Mouse (Mus musculus) forebrain, embryonic 10.5 days (tissue): ENCODE data around the gene Gtf2i. TPM values are rescaled to one million over a fixed set of nuclear protein-coding genes. Genes with fewer than 3 reads are reported as not detected.

Source experiments
- DNase-seq: peaks from one replicate; pipeline ENCODE4 v3.0.0-alpha.2; 2017; ENCODE audit warnings: low spot score; ENCODE audit errors: extremely low spot score
- H3K27ac ChIP-seq: fragments of 300-500 bp; sonication (generic); 2 replicates; pipeline ENCODE4 v1.5.1; 2016; ENCODE audit warnings: mild to moderate bottlenecking
- H3K27me3 ChIP-seq: fragments of 300-500 bp; sonication (generic); 2 replicates; pipeline ENCODE4 v1.6.1; 2016; ENCODE audit warnings: mild to moderate bottlenecking; ENCODE audit not compliant: poor library complexity, severe bottlenecking
- H3K36me3 ChIP-seq: fragments of 300-500 bp; sonication (generic); replicated peaks from 2 replicates; pipeline ENCODE4 v1.6.1; 2016; ENCODE audit warnings: mild to moderate bottlenecking, moderate library complexity
- H3K4me1 ChIP-seq: fragments of 300-500 bp; sonication (generic); 2 replicates; pipeline ENCODE4 v1.6.1; 2016
- H3K4me3 ChIP-seq: fragments of 300-500 bp; sonication (generic); 2 replicates; pipeline ENCODE4 v1.5.1; 2016; ENCODE audit warnings: mild to moderate bottlenecking, moderate library complexity
- H3K9me3 ChIP-seq: fragments of 300-500 bp; sonication (generic); 2 replicates; pipeline ENCODE4 v1.6.1; 2016; ENCODE audit warnings: mild to moderate bottlenecking, moderate library complexity
- WGBS: fragments of 180-500 bp; shearing (Covaris S2); methylation state at CpG from one replicate; pipeline ENCODE4 v1.1.7; 2016; 5-methylcytosine and 5-hydroxymethylcytosine counted together
- microRNA-seq: library from miRNA; unstranded; fragments of <30 nt; microRNA quantifications from one replicate; pipeline ENCODE4, GENCODE M21; 2017
- polyA plus RNA-seq: library from polyadenylated mRNA; unstranded; fragments of >200 nt; fragmentation: Nextera tagmentation; extraction: Ambion mirVana; gene quantifications from 2 replicates; pipeline ENCODE4 v1.2.1, GENCODE M21; 2016

Gtf2i gene
- polyA plus RNA-seq, 1 experiment from 2014 or later = 178 TPM

DNA sequence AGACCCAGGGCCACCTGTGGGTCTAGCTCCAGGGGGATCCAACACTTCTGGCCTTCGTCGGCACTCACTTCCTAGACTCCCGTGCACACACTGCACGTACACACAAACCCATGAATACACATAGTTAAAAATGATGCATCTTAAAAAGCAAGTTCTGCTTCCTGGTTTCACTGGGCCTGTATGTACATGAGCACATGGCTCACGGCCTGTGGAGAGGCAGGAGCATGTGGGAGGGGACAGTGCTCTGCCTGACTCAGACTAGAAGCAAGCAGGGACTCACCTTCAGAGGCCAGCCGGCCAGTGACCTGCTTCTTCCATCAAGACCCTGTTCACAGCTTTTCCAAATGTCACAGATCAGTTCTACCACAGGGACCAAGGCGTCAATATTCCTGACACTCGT, 120.9 kb downstream of the Gtf2i start:
- no peaks in the 10 kb centered on the region for H3K4me1 ChIP-seq
- H3K27me3 ChIP-seq = no peaks in the 10 kb centered on the region
- 90% methylated on average over 8 of the region's 8 CpGs for WGBS
- peaks cover 35% of the 10 kb centered on the region for H3K36me3 ChIP-seq
- no peaks in the 10 kb centered on the region for H3K9me3 ChIP-seq
- DNase-seq = no peak
- no peak overlapping the region for H3K4me3 ChIP-seq
- no peak overlapping the region for H3K27ac ChIP-seq

DNA sequence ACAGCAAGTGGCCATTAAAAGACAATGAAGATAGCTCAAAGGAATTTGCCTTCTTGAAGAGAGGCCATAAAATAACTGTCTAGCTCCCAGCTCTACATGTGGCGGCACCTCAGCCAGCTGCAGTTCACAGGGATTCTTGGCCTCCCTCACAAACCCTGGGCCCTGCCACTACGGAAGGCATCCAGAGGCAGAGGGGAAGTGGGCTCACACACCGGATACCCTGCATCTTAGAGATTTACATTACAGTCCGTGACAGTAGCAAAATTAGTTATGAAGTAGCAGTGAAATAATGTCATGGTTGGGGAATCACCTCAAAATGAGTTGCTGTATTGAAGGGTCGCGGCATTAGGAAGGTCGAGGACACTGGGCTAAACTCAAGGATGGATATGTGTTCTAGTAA, 126.0 kb downstream of the Gtf2i start:
- Histone ChIP-seq H3K4me1 (peaks cover 10% of the 10 kb centered on the region), H3K9me3 (peaks cover 2% of the 10 kb centered on the region; the same call in 1 of the 2 replicates), H3K4me3 (no peak overlapping the region), H3K27me3 (no peaks in the 10 kb centered on the region), H3K36me3 (peaks cover 5% of the 10 kb centered on the region; the same call in 1 of the 2 replicates), H3K27ac (no peak overlapping the region)
- no peak for DNase-seq
- 88% methylated on average over 7 of the region's 7 CpGs for WGBS

Small RNA genes within 50 kb of the gene (microRNA-seq; reads per million reads assigned to microRNA genes)
- gene Mir3965 = not detected

Other genes starting within 250 kb of the Gtf2i start
- 7.9 and 8.8 TPM in 2 replicates for gene Castor2, start 215.0 kb downstream of the Gtf2i start, polyA plus RNA-seq
- gene Rcc1l, start 138.0 kb downstream of the Gtf2i start, polyA plus RNA-seq = 40.2 and 44.3 TPM in 2 replicates
- 7.0 and 7.6 TPM in 2 replicates for gene Gtf2ird2, start 130.7 kb downstream of the Gtf2i start, polyA plus RNA-seq
- 2.4 TPM in 2 replicates for gene Ncf1, start 85.1 kb downstream of the Gtf2i start, polyA plus RNA-seq
- 92.6 and 98.9 TPM in 2 replicates for gene Gtf2ird1, start 142.0 kb upstream of the Gtf2i start, polyA plus RNA-seq
- 4.2 and 4.5 TPM in 2 replicates for gene Clip2, start 237.7 kb upstream of the Gtf2i start, polyA plus RNA-seq
- 0.10 TPM in 1 of 2 replicates, not detected in the other for gene Syna, start 245.4 kb upstream of the Gtf2i start, polyA plus RNA-seq